Mouse (Mus musculus) kidney, adult 9 months (tissue): ENCODE measurements around the gene Thbs3.
A peak's percentile ranks its signal among the peaks of the same experiment; 100 is the strongest.

Source experiments
- DNase-seq: peaks from one replicate; pipeline ENCODE4 v3.0.0; 2022

Gene Thbs3

GRCm38 (mm10) chr3:89214681-89215411 is at the start of gene Thbs3:
Gene Thbs3 (plus strand): TSS chr3:89215180.
- no peak for DNase-seq

- no peak for DNase-seq
These were observed 49.6 kb upstream of the Thbs3 start for GRCm38 (mm10) chr3:89165268-89165870.

- DNase-seq = no peak
These were observed 48.0 kb upstream of the Thbs3 start for GRCm38 (mm10) chr3:89166945-89167344.

GRCm38 (mm10) chr3:89174844-89175243 is 40.1 kb upstream of the Thbs3 start:
- DNase-seq = no peak

- no peak for DNase-seq
These were observed 39.4 kb upstream of the Thbs3 start for GRCm38 (mm10) chr3:89175544-89175943.

DNA sequence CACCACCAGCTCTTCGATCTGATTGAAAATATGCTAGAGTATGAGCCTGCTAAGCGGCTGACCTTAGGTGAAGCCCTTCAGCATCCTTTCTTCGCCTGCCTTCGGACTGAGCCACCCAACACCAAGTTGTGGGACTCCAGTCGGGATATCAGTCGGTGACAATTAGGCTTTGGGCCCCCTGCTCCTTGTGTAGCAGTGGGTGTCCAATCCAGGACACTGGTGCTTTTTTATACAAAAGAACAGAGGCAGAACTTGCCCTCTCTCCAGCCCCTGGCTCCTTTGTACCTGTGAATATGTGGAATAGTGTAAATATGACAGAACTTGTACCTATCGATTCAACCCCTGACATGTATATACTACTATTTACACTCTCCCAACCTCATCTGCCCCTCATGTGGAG is 38.6 kb upstream of the Thbs3 start:
- no peak for DNase-seq

GRCm38 (mm10) chr3:89177242-89178106 is 37.5 kb upstream of the Thbs3 start, which contains the start of gene Scamp3:
Gene Scamp3 (plus strand): TSS chr3:89177473.
- DNase-seq = peak; percentile 95

- DNase-seq = no peak
These were observed 36.9 kb upstream of the Thbs3 start for GRCm38 (mm10) chr3:89178107-89178385.

- DNase-seq = no peak
These were observed 35.9 kb upstream of the Thbs3 start for GRCm38 (mm10) chr3:89179056-89179455.

DNA sequence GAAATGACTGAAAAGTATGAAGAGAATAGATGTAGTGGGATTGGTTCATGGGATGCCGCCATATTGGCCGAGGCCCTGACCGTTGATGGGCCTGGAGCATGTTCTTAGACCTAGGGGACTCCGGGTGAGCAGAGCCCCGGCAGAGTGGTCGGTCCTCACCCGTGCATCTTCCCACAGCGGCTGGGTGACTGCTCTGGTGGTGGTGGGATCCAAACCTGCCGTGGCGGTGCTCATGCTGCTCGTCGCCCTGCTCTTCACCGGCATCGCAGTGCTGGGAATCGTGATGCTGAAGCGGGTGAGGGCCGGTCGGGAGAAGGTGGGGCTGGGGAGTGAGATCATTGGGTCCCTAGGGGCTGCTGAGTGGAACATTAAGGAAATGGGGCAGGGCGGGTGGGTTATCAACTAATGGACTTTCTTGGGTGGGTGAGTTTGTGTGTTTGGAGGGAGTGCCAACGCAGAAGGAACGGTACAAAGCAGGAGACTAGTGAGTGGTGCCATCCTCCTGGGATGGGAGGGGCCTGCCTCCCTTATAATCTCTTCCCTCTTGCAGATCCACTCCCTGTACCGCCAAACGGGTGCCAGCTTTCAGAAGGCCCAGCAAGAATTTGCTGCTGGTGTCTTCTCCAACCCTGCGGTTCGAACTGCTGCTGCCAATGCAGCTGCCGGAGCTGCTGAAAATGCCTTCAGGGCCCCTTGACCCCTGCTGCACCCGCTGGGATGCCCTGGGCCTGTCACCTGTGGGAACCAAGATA is 33.1 kb upstream of the Thbs3 start:
- DNase-seq = no peak

DNA sequence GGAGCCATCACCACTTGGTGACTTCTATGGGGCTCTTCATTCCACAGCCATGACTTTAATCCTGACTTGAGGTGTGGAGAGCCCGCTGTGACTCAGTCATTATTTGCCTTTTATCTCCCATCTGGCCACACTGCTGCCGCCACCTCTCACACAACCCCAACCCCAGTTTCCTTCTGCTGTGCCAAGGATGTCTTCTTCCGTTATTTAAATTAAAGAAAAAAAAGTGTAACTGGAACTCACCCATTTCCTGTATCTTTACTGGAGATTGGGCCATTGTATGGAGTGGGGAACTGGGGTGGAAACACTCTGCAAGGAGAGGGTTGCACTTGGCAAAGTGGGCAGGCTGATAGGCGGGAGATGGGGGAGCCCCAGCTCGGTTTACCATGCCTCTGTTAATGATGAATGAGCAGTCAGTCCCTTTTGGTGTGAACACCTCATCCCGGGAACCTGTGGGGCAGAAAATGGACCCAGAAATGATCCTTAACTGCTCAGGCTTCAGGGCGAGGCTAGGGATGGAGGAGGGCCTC is 32.4 kb upstream of the Thbs3 start:
- no peak for DNase-seq

DNA sequence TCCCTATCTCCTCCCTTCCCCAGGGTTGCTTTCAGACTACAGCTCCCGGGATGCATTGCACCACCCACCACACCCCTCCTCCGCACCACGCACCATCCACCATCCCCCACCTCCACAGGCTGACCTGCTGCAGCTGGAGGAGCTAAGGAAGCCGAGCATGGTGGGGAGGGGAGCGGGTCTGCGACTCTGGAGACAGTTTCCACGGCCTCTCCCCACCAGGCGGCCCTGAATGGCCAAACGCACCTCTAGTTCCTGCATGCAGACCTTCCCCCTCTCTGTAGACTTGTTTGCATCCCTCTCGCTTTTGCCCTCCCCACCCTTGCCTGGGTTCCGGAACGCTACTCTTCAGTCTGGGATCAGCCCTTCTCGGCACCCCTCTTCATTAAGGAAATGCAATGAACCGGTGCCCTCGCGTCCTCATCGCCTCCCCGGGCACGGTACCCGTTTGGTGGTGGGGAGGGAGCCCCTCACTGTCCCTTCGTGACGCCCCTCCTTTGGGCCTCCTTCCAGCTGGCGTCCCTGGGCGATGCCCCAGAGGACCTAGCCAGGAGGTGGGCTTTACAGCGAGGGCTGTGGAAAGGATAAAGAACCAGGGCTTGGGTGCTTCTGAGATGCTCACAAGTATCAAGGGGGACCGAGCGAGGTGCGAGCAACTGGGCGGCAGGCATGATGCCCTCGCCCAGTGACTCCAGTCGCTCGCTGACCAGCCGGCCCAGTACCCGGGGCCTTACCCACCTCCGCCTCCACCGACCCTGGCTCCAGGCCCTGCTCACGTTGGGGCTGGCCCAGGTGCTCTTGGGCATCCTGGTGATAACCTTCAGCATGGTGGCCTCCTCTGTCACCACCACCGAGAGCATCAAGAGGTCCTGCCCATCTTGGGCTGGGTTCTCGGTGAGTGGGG is 31.7 kb upstream of the Thbs3 start, which contains the start of gene Fam189b:
Fam189b (plus strand) TSS at position 86 of the 901 bp plus-strand sequence.
- peak; percentile 82 for DNase-seq

- DNase-seq = no peak
These were observed 31.0 kb upstream of the Thbs3 start for GRCm38 (mm10) chr3:89183959-89184315.

- no peak for DNase-seq
These were observed 27.8 kb upstream of the Thbs3 start for GRCm38 (mm10) chr3:89187197-89187596.

GRCm38 (mm10) chr3:89187690-89188477 is 27.1 kb upstream of the Thbs3 start:
- no peak for DNase-seq

DNA sequence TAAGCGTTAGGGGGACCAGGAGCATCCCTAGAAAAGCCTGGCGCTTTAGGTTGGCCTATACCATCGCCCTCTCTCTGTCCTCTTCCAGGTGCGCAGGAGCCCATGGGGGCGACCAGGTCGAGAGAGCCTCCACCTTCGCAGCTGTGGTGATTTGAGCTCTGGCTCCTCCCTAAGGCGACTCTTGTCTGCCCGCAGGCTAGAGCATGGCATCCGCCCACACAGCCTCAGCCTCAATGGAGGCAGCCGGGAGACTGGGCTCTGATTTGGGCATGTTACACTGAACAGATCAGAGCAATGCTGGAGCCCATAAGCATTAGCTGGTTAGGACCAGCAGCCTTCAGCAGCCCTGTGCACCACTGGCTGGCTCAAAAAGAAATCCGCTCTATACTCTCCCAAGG is 26.5 kb upstream of the Thbs3 start:
- DNase-seq = no peak

GRCm38 (mm10) chr3:89190436-89190835 is 24.5 kb upstream of the Thbs3 start:
- no peak for DNase-seq

GRCm38 (mm10) chr3:89193351-89193750 is 21.6 kb upstream of the Thbs3 start:
- no peak for DNase-seq

DNA sequence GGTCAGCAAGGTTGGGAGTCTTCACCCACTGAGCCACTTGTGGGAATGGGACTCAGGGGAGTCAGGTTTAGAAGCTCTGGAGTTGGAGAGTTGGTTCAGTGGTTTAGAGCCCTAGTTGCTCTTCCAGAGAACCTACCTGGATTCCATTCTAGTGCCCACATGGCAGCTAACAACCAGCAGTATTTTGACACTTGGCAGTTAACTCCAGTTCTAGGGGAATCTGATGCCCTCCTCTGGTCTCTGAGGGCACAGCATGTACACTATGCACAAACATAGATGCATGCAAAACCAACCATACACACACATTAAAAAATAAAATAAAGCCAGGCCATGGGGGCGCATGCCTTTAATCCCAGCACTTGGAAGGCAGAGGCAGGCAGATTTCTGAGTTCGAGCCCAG is 21.1 kb upstream of the Thbs3 start:
- DNase-seq = no peak

DNA sequence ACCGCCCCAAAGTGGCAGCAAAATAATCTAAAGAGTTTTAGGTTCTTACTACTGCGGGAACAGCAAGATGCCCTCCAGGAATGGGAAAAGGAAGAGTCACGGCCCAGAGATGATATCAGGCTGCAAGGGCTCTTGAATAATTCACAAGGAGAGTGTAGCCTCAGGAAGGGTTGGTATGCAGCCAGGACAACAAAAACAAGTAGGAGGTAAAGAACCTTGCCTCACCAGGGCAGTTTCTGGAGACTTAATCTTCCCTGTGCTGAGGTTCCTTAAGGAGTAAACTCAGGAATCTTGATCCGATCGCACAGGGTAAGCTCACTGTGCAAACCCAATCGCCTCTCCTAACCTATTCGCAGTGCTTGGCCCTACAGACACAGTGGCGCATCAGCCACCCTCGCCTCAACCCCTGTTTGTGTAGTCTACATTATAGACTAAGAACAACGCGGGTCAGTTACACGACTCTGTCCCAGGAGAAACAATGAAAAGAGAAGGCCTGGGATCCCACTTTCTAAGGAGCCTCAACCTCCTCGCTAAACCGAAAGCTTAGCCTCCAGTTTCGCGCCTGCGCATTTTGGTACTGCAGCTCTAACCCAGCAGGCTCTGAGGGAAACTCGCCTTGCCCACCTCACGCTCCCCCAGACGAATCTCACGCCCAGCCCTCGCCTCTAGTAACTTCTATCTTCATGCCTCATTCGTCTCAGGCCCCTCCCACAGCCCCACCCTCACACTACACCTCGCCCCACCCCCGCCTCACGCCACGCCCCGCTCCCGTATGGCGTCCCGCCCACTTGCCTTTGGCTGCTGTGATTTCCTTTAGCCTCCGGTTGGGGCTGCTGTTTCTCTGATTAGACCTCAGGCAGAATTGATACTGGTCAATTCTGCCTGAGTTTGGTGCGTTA is 18.8 kb upstream of the Thbs3 start:
- peak; percentile 83 for DNase-seq
